Mouse (Mus musculus) spleen, postnatal 4 days (tissue): ENCODE measurements around the gene Nell1.

Experiments
- DNase-seq, 2 experiments: peaks; one replicate each; pipeline ENCODE4 v3.0.0; 2022; ENCODE audit warnings: low spot score in 2 of 2

Gene Nell1

GRCm38 (mm10) chr7:50050144-50050543 lies 75.5 kb downstream of the Nell1 start:
- DNase-seq = no peak

GRCm38 (mm10) chr7:50053704-50054103 lies 79.0 kb downstream of the Nell1 start:
- DNase-seq = no peak

GRCm38 (mm10) chr7:50094461-50094860 lies 119.8 kb downstream of the Nell1 start:
- DNase-seq = no peak

- DNase-seq = peak in 1 of 2 experiments; percentile 25
Observed at GRCm38 (mm10) chr7:50105612-50106321, 131.1 kb downstream of the Nell1 start.

- DNase-seq = no peak
Observed at GRCm38 (mm10) chr7:50107261-50107660, 132.6 kb downstream of the Nell1 start.

GRCm38 (mm10) chr7:50118348-50118747 lies 143.7 kb downstream of the Nell1 start:
- no peak for DNase-seq

- no peak for DNase-seq
Observed at GRCm38 (mm10) chr7:50137706-50138105, 163.0 kb downstream of the Nell1 start.

GRCm38 (mm10) chr7:50149326-50149725 lies 174.7 kb downstream of the Nell1 start:
- DNase-seq = no peak

GRCm38 (mm10) chr7:50150838-50151237 lies 176.2 kb downstream of the Nell1 start:
- no peak for DNase-seq

GRCm38 (mm10) chr7:50153618-50154017 lies 179.0 kb downstream of the Nell1 start:
- no peak for DNase-seq

GRCm38 (mm10) chr7:50162602-50163001 lies 187.9 kb downstream of the Nell1 start:
- no peak for DNase-seq

GRCm38 (mm10) chr7:50168778-50169177 lies 194.1 kb downstream of the Nell1 start:
- DNase-seq = no peak

- DNase-seq = no peak
Observed at GRCm38 (mm10) chr7:50186306-50186705, 211.6 kb downstream of the Nell1 start.

- DNase-seq = no peak
Observed at GRCm38 (mm10) chr7:50193955-50194354, 219.3 kb downstream of the Nell1 start.

- DNase-seq = no peak
Observed at GRCm38 (mm10) chr7:50195080-50195611, 220.5 kb downstream of the Nell1 start.

GRCm38 (mm10) chr7:50205268-50205667 lies 230.6 kb downstream of the Nell1 start:
- DNase-seq = no peak

- DNase-seq = no peak
Observed at GRCm38 (mm10) chr7:50210678-50211251, 236.1 kb downstream of the Nell1 start.

- no peak for DNase-seq
Observed at GRCm38 (mm10) chr7:50221849-50222248, 247.2 kb downstream of the Nell1 start.

GRCm38 (mm10) chr7:50226621-50227020 lies 252.0 kb downstream of the Nell1 start:
- no peak for DNase-seq

GRCm38 (mm10) chr7:50228273-50228672 lies 253.6 kb downstream of the Nell1 start:
- no peak for DNase-seq

- no peak for DNase-seq
Observed at GRCm38 (mm10) chr7:50241213-50241612, 266.5 kb downstream of the Nell1 start.

GRCm38 (mm10) chr7:50241634-50242273 lies 267.1 kb downstream of the Nell1 start:
- DNase-seq = no peak

- DNase-seq = no peak
Observed at GRCm38 (mm10) chr7:50253166-50253565, 278.5 kb downstream of the Nell1 start.
